Mouse (Mus musculus) gastrocnemius, adult 2 months (tissue): ENCODE measurements around the gene Map3k7. TPM values are rescaled to one million over a fixed set of nuclear protein-coding genes. Genes with fewer than 3 reads are reported as not detected.

ENCODE experiments used
- DNase-seq: peaks from one replicate; pipeline ENCODE4 v3.0.0; 2022
- H3K27ac ChIP-seq: fragments of 200-600 bp; 2 replicates; pipeline ENCODE4 v1.8.1; 2022; ENCODE audit warnings: mild to moderate bottlenecking
- H3K4me3 ChIP-seq: fragments of 200-600 bp; 2 replicates; pipeline ENCODE4 v1.8.1; 2022; ENCODE audit warnings: mild to moderate bottlenecking, moderate library complexity
- CTCF ChIP-seq: fragments of 200-600 bp; IDR thresholded peaks from 2 replicates; pipeline ENCODE4 v1.8.1; 2022; ENCODE audit warnings: antibody characterized with exemption, mild to moderate bottlenecking, moderate library complexity
- intact Hi-C: fragments of 180-260 bp; cut with DNase I; formaldehyde crosslinking; loops from one replicate; pipeline ENCODE4 v1.15.1; 2025
- total RNA-seq, 2 experiments: library from RNA; stranded (reverse); gene quantifications; 2 replicates each; pipeline ENCODE4 v1.2.3; 2021

Map3k7 gene
- total RNA-seq, 2 experiments from 2014 or later: 38.9 to 41.1 TPM

- no peak for DNase-seq
- H3K27ac ChIP-seq: no peak overlapping the region
- intact Hi-C loops: no loop called here
- no peak for TF ChIP-seq CTCF
- no peak overlapping the region for H3K4me3 ChIP-seq
These were observed 85.9 kb downstream of the Map3k7 start for GRCm38 (mm10) chr4:32049824-32050223.

DNA sequence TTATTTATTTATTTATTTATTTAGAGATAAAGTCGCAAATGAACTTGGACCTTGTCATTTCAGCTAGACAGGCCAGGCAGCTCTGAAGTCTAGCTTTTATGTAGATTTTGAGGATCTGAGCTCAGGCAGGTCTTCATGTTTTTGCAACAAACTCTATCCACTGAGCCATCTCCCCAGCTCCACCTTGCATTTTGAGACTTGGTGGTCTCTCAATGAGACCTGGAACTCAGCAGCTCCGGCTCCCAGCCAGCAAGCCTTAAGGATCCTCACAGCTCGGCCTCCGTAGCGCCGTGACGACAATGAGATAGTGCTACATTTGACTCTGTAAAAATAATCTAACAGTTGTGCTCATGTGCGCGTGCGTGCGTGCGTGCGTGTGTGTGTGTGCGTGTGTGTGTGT is 89.3 kb downstream of the Map3k7 start:
- no peak for DNase-seq
- intact Hi-C loops: no loop called here
- no peak for TF ChIP-seq CTCF
- H3K27ac ChIP-seq: no peak overlapping the region
- no peak overlapping the region for H3K4me3 ChIP-seq

GRCm38 (mm10) chr4:32055151-32056052 is 91.5 kb downstream of the Map3k7 start:
- intact Hi-C loops: loop anchor here (1.0 to 5.0 kb wide), 4 partner anchors 192 to 518 kb away; no protein-coding TSS in a partner anchor
- Histone ChIP-seq H3K4me3 (peak overlapping the region; percentile 79), H3K27ac (peak overlapping the region; percentile 74)
- DNase-seq: peak; percentile 78
- TF ChIP-seq CTCF: peak; percentile 97

DNA sequence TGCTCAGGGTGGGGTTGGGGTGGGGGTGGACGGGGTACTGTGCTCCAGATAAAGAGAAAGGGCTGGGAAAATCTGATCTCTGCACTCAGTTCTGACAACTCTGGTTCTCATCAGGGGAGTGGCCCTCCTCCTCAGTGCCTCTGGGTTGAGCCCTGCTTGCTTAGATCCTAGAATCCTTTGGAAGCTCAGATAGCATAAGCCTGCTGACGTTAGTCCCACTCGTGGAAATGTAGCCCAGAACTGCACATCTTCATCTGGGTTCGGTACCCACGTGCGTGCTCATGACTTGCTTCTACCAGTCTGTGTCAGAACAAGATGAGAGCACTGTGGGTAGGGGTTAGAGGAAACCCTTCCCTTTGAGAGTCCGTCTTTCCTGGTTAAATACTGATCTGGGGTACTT is 92.5 kb downstream of the Map3k7 start:
- no peak overlapping the region for H3K4me3 ChIP-seq

GRCm38 (mm10) chr4:32057102-32057501 is 93.2 kb downstream of the Map3k7 start:
- Histone ChIP-seq H3K4me3 (peak overlapping the region; percentile 14; the same call in 1 of the 2 replicates), H3K27ac (no peak overlapping the region)
- peak; percentile 83 for TF ChIP-seq CTCF
- intact Hi-C loops: loop anchor here (5.0 kb wide), 2 partner anchors 190 to 495 kb away; no protein-coding TSS in a partner anchor
- no peak for DNase-seq

More for the DNA sequence above, 92.5 kb downstream of the Map3k7 start:
- no peak overlapping the region for H3K27ac ChIP-seq
- TF ChIP-seq CTCF: no peak
- intact Hi-C loops: loop anchor here (5.0 kb wide), 2 partner anchors 191 to 496 kb away; no protein-coding TSS in a partner anchor
- no peak for DNase-seq

DNA sequence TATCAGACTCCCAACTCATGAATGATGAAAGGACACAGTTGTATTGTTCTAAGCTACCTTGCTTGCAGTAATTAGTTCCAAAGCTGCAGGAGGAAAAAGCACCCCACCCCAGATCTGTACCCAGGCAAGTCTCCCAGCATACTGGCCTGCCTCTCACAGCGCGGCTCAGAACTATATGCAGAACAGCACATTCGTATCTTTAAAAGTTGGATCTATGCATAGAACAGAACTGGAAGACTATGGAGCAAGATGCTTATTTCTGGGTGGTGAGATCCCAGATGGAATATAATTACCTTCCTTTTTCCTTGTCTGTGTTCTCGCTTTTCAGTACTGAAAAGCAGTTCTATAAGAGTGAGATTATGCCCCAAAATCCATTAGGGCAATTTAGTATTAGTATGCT is 96.8 kb downstream of the Map3k7 start:
- Histone ChIP-seq H3K27ac (no peak overlapping the region), H3K4me3 (no peak overlapping the region)
- intact Hi-C loops: no loop called here
- TF ChIP-seq CTCF: no peak
- DNase-seq: no peak

- no peak for DNase-seq
- no peak for TF ChIP-seq CTCF
- Histone ChIP-seq H3K4me3 (no peak overlapping the region), H3K27ac (no peak overlapping the region)
- intact Hi-C loops: no loop called here
These were observed 98.6 kb downstream of the Map3k7 start for GRCm38 (mm10) chr4:32062381-32063059.

DNA sequence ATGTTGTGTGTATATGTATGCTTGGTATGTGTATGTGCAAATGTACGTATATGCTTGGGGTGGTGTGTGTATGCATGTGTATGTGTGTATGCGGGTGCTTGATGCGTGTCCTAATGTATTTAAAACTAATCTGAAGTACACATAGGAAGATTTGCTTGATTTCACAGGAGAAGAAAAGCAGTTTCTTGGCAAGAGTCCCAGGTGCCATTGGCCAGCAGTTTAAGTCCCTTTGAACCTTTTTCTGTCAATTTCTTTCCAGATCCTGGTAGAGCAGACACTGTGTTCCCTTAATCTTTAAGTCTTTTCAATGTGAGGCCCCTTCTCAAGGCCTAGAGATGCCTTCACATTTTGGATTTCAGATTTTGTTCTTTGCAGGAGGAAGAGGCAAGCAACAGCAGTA is 99.4 kb downstream of the Map3k7 start:
- no peak for DNase-seq
- H3K4me3 ChIP-seq: no peak overlapping the region
- intact Hi-C loops: no loop called here
- no peak overlapping the region for H3K27ac ChIP-seq
- TF ChIP-seq CTCF: no peak
